Mouse (Mus musculus): Measurements from ENCODE around the gene Cyp51. TPM values are rescaled to one million over a fixed set of nuclear protein-coding genes. Genes with fewer than 3 reads are reported as not detected.

The Cyp51 gene
- total RNA-seq, 2 experiments from 2014 or later: 31.3 to 31.8 TPM

Other genes starting within 250 kb of the Cyp51 start
- 1 to 10 TPM; 3.7 to 3.8 TPM for gene Mterf1a, start 210.8 kb downstream of the Cyp51 start, total RNA-seq (2021)
- gene Akap9, start 176.7 kb downstream of the Cyp51 start, total RNA-seq (2021): 10 to 100 TPM; 49.3 to 49.6 TPM
- gene Mterf1b, start 87.6 kb upstream of the Cyp51 start, total RNA-seq (2021): 1 to 10 TPM; 2.3 to 2.4 TPM

All from heart, postnatal 4 days (tissue).